Mouse (Mus musculus) lung, postnatal 0 days (tissue): ENCODE measurements at regions not wholly inside any gene's neighbourhood (a gene's known extent, or its start where the extent isn't known, plus 50 kb on each side); places are given as distances from the start of the nearest gene placed in this dataset.

Source experiments
- ATAC-seq: fragments of 200-750 bp; cut with Nextera tagmentation; 2 replicates; pipeline ENCODE4 v1.8.0; 2017; ENCODE audit warnings: moderate library complexity
- DNase-seq: peaks from one replicate; pipeline ENCODE4 v3.0.0-alpha.2; 2016; ENCODE audit warnings: low spot score
- H3K27ac ChIP-seq: fragments of 300-500 bp; sonication (generic); 2 replicates; pipeline ENCODE4 v1.5.1; 2014; ENCODE audit warnings: antibody characterized with exemption, mild to moderate bottlenecking, low read length, mixed read lengths
- H3K27me3 ChIP-seq: fragments of 300-500 bp; sonication (generic); replicated peaks from 2 replicates; pipeline ENCODE4 v1.6.1; 2014; ENCODE audit warnings: low read length, mixed read lengths; ENCODE audit not compliant: insufficient read depth
- H3K36me3 ChIP-seq: fragments of 300-500 bp; sonication (generic); 2 replicates; pipeline ENCODE4 v1.6.1; 2014; ENCODE audit warnings: low read length, mixed read lengths; ENCODE audit not compliant: insufficient read depth
- H3K4me1 ChIP-seq: fragments of 300-500 bp; sonication (generic); 2 replicates; pipeline ENCODE4 v1.6.1; 2014; ENCODE audit warnings: antibody characterized with exemption, low read depth, low read length, mixed read lengths; ENCODE audit not compliant: insufficient read depth
- H3K4me2 ChIP-seq: fragments of 300-500 bp; sonication (generic); replicated peaks from 2 replicates; pipeline ENCODE4 v1.6.1; 2014; ENCODE audit warnings: low read depth, mild to moderate bottlenecking, low read length, moderate library complexity, mixed read lengths
- H3K4me3 ChIP-seq: fragments of 300-500 bp; sonication (generic); 2 replicates; pipeline ENCODE4 v1.5.1; 2014; ENCODE audit warnings: low read depth, low read length
- H3K9ac ChIP-seq: fragments of 300-500 bp; sonication (generic); replicated peaks from 2 replicates; pipeline ENCODE4 v1.6.1; 2014; ENCODE audit warnings: low read depth, mild to moderate bottlenecking
- H3K9me3 ChIP-seq: fragments of 300-500 bp; sonication (generic); 2 replicates; pipeline ENCODE4 v1.6.1; 2016; ENCODE audit warnings: low read length, mixed read lengths
- CTCF ChIP-seq: IDR thresholded peaks from 2 replicates; pipeline ENCODE4 v1.5.1; 2016; ENCODE audit warnings: antibody characterized with exemption, mild to moderate bottlenecking
- EP300 ChIP-seq: IDR thresholded peaks from 2 replicates; pipeline ENCODE4 v1.6.1; 2016; ENCODE audit warnings: antibody characterized with exemption, mild to moderate bottlenecking, control low read depth
- WGBS: fragments of 180-500 bp; shearing (Covaris S2); extraction: QIAGEN DNeasy Blood & Tissue Kit; methylation state at CpG from one replicate; pipeline ENCODE4 v1.1.7; 2014; 5-methylcytosine and 5-hydroxymethylcytosine counted together

DNA sequence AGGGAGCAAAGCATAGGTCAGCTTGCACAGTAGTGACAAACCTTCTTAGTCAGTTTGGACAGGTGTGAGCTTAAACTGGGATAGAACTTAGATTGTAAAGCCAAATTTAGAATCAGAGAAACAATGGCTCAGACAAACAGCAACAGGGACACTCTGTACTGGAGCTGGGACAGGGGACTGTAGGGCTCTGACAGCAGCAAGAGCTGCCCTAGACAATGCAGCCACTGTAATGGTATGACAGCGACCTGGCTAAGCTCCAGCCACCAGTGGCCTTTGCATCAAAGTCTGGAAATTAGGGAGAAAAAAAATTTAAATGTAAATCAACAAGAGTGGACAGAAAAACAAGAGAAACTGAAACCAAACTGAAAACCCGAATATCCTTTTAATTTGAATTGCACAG lies 53.2 kb upstream of the Armc3 start:
- 33% methylated on average over 2 of the region's 2 CpGs for WGBS
- ATAC-seq = peak; percentile 88
- no peaks in the 10 kb centered on the region for H3K27me3 ChIP-seq
- H3K36me3 ChIP-seq = no peaks in the 10 kb centered on the region
- H3K4me3 ChIP-seq = no peak overlapping the region
- no peak overlapping the region for H3K4me2 ChIP-seq
- no peak overlapping the region for H3K27ac ChIP-seq
- peak; percentile 38 for DNase-seq
- H3K4me1 ChIP-seq = no peaks in the 10 kb centered on the region; the same call in 1 of the 2 replicates
- no peak overlapping the region for H3K9ac ChIP-seq
- TF ChIP-seq CTCF (no peak), EP300 (peak; percentile 65)
- no peaks in the 10 kb centered on the region for H3K9me3 ChIP-seq

DNA sequence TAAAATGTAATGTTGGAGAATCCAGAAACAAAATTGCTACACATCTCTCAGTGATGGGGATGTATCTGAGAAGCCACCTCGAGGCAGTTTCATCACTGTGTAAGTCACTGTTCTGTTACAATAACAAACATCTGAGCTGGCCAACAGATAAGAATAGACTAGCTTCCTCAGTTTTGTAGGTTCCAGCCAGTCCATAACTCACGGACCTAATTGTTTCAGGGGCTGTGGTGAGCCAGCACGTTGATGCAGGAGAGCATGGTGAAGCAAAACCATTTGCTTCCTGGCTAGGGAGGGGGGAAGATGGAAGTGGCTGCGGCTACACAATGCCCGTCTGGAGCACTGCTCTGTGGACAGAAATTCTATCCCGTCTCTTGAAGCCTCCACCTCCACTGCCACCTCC lies 52.8 kb upstream of the Armc3 start:
- TF ChIP-seq CTCF (no peak), EP300 (no peak)
- no peaks in the 10 kb centered on the region; the same call in 1 of the 2 replicates for H3K4me1 ChIP-seq
- 22% methylated on average over 6 of the region's 6 CpGs for WGBS
- DNase-seq = peak; percentile 44
- H3K27ac ChIP-seq = no peak overlapping the region
- no peaks in the 10 kb centered on the region for H3K9me3 ChIP-seq
- no peak overlapping the region for H3K4me3 ChIP-seq
- H3K4me2 ChIP-seq = no peak overlapping the region
- H3K36me3 ChIP-seq = no peaks in the 10 kb centered on the region
- ATAC-seq = peak; percentile 75
- no peak overlapping the region for H3K9ac ChIP-seq
- no peaks in the 10 kb centered on the region for H3K27me3 ChIP-seq

DNA sequence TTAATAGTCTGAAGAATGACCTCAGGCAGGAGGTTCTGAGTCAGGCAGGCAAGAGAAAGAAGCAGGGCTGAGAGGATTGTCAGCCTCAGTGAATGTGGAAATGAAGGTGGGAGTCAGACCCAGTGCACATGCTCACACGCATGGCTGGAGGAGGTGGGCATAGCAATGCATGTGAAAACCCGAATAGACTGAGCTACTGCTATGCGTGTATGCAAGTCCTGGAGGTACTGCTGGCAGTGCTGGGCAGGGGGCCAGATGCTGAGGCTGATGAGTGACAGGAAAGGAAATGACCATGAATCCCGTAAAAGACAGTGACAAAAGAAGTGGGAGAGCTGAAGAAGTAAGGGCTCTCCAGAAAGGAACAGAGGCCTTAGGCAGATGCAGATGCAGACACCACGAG lies 50.3 kb upstream of the Armc3 start:
- Histone ChIP-seq H3K27ac (no peak overlapping the region), H3K9me3 (no peaks in the 10 kb centered on the region), H3K9ac (no peak overlapping the region), H3K27me3 (no peaks in the 10 kb centered on the region), H3K4me3 (no peak overlapping the region), H3K4me2 (no peak overlapping the region), H3K4me1 (no peaks in the 10 kb centered on the region; the same call in 1 of the 2 replicates), H3K36me3 (no peaks in the 10 kb centered on the region)
- WGBS = 36% methylated on average over 5 of the region's 5 CpGs
- DNase-seq (peak; percentile 44), ATAC-seq (no peak)
- TF ChIP-seq EP300 (no peak), CTCF (no peak)
